Mouse (Mus musculus) right cerebral cortex, postnatal 10 days (tissue): Measurements from ENCODE around the gene Ppp1r18.
A peak's percentile ranks its signal among the peaks of the same experiment; 100 is the strongest.

Experiments used
- DNase-seq, 2 experiments: peaks; one replicate each; pipeline ENCODE4 v3.0.0; 2021; ENCODE audit warnings: low spot score in 2 of 2

The Ppp1r18 gene

GRCm38 (mm10) chr17:35869346-35870067, 4.1 kb downstream of the Ppp1r18 start:
- DNase-seq, result peak; percentile 64 to 69

GRCm38 (mm10) chr17:35870151-35870883, 4.9 kb downstream of the Ppp1r18 start:
- peak; percentile 70 to 74 for DNase-seq

- peak in 1 of 2 experiments; percentile 42 for DNase-seq
These were observed 5.7 kb downstream of the Ppp1r18 start for GRCm38 (mm10) chr17:35870884-35871696.

DNA sequence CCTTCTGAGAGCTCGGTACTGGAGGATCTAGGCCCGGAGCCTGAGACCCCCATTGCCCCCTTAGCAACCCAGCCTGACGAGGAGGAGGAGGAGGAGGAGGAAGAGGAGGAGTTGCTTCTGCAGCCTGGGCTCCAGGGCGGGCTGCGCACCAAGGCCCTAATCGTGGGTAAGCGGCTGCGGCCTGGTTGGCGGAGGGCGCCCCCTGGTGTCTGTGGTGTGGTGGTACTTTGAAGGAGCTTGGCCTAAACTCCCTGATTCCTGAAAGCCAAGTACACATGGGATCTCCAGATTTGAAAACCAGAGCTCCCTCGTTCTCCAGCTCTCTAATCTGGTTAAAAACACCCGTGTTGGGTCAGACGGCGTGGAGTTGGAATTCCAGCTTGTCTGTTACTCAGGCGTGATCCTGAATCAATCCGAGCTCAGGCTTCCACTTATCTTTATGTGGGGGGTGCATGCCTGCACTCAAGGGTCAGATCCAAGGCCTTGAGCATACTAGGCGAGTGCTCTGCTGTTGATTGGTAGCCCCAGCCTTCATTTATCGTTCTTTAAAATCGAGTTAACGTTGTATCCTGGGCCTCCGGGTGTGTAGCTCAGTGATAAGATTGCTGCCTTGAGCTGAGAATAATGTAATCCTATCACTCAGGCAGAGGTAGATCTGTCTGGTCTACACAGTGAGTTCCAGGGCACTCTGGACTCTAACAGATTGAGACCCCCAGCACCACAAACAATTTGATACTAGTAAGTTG, 8.6 kb downstream of the Ppp1r18 start:
- DNase-seq, result peak; percentile 83 to 91

GRCm38 (mm10) chr17:35874721-35875120, 9.3 kb downstream of the Ppp1r18 start:
- peak; percentile 65 to 67 for DNase-seq

DNA sequence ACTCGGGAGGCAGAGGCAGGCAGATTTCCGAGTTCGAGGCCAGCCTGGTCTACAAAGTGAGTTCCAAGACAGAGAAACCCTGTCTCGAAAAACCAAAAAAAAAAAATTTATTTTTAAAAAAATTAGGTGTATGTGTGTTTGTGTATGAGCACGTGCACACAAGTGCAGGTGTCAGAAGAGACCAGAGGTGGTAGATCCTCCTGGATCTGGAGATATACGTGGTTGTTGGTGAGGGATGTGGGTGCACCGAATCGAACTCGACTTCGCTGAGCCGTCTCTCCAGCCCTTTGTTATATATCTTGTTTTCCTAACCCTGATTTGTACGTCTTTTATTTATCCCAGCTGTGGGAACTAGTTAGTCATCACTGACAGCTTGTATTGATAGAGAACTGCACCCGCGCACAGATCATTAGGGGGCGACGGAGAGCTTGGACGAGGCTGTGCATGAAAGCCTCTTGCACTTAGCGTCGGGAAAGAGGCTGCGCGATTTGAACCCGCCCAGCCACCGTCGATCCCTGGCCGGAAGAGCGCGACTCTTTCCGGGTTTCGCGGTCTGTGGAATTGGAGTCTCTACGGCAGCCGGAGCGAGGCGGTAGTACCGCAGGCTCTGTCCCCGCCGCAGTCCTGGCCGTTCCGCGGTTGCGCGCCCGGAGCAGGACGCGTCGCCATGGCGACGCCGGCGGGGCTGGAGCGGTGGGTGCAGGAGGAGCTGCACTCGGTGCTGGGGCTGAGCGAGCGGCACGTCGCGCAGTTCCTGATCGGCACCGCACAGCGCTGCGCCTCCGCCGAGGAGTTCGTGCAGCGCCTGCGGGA, 14.1 kb downstream of the Ppp1r18 start, which contains the start of gene Dhx16:
Gene Dhx16, plus strand, starts transcription at position 575 of the 813 bp plus-strand sequence.
- peak; percentile 97 to 98 for DNase-seq

DNA sequence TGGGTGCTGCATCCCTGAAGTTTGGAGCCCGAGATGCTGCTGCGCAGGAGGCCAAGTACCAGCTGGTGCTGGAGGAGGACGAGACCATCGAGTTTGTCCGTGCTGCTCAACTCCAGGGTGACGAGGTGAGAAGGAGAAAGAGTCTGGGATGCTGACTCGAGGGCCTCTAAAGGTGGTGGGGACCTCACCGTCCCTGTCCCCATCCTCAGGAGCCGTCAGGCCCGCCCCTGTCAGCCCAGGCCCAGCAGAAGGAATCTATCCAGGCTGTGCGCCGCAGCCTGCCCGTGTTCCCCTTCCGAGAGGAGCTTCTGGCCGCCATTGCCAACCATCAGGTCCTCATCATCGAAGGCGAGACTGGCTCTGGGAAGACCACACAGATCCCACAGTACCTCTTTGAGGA, 17.5 kb downstream of the Ppp1r18 start:
- DNase-seq, result no peak

- no peak for DNase-seq
These were observed 18.4 kb downstream of the Ppp1r18 start for GRCm38 (mm10) chr17:35883777-35884176.

DNA sequence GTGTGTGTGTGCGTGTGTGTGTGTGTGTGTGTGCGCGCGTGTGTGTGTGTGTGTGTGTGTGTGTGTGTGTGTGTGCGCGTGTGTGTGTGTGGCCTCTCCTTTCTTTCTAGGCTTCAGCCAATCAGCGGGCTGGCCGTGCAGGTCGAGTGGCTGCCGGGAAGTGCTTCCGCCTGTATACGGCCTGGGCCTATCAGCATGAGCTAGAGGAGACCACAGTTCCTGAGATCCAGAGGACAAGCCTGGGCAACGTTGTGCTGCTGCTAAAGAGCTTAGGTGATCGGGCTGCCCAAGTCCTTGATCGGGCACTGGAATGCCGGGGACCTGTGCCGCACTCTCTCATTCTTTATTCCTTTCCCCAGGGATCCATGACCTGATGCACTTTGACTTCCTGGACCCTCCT, 22.3 kb downstream of the Ppp1r18 start:
- DNase-seq, result no peak

- peak; percentile 93 to 95 for DNase-seq
These were observed 31.6 kb downstream of the Ppp1r18 start, which contains the start of gene 2310061I04Rik for GRCm38 (mm10) chr17:35896781-35897643. Gene 2310061I04Rik, minus strand, starts transcription at chr17:35897431.

- DNase-seq, result no peak
These were observed 32.5 kb downstream of the Ppp1r18 start for GRCm38 (mm10) chr17:35897644-35898573.

GRCm38 (mm10) chr17:35900636-35901035, 35.2 kb downstream of the Ppp1r18 start:
- DNase-seq, result no peak

DNA sequence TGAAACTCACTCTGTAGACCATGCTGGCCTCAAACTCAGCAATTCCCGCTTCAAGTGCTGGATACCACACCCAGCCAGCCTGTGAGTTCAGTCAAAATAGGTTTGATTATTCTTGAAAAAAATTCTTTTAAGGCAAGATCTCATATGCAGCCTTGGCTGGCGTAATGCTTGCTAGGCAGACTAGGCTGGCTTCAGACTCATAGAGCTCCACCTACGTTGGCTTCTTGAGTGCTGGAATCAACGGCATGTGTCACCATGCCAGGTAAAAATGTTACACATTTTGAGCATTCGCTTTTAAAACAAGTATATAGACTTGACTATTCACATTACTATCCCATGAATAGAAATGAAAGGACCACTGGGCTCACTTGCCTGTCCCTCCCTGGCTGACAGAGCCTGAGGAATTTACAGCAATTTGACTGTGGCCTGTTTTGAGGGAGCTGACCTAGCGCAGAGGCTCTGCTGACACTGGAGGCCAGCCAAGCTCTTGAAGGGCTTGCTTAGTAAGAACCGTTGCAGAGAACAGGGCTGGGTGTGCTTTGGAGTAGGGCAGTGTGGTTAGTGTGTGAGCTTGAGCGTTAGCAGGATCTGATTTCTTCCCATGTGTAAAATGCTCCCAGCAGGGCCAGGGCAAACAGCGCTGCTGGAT, 38.1 kb downstream of the Ppp1r18 start:
- no peak for DNase-seq

- no peak for DNase-seq
These were observed 38.6 kb downstream of the Ppp1r18 start for GRCm38 (mm10) chr17:35903992-35904355.

GRCm38 (mm10) chr17:35905587-35905986, 40.2 kb downstream of the Ppp1r18 start:
- no peak for DNase-seq

GRCm38 (mm10) chr17:35907609-35908008, 42.2 kb downstream of the Ppp1r18 start:
- no peak for DNase-seq

DNA sequence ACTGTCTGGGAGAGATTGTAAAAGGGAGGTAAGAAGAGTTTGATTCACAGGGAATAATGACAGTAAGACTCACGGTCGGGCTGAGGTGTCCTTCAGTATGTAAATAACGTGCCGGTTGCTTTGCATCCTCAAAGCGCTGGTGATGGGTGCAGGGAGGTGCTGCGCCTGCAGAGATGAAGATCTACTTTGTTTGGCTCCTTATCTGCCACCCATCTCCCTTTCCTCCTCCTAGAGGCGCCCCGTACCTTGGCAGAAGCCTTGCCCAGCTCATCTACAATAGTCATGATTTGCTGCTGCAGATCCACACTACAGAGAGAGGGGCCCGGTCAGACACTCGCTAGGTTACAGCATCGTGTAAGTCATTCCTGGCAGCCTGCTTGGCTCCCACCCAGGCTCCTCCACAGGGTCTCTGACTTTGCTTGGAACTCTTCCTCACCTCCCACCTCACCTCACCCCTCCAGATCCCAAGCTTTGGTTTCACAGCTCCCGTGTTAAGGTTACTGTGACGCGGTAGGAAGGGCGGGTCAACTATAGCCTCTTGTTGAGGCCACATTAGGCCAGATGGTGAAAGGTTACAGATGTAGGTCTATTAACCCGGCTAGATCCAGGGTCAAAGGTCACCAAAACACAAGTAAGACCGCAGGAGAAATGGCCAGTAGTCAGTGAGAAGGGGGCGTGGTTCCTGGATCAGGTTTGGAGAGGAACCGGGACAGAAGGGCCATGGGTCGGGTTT, 44.0 kb downstream of the Ppp1r18 start:
- DNase-seq, result no peak
